Mouse (Mus musculus) liver, postnatal 0 days (tissue): ENCODE data around the gene Ube2l6. TPM values are rescaled to one million over a fixed set of nuclear protein-coding genes. Genes with fewer than 3 reads are reported as not detected.

Experiments used
- ATAC-seq: fragments of 200-750 bp; cut with Nextera tagmentation; 2 replicates; pipeline ENCODE4 v1.8.0; 2017; ENCODE audit warnings: mild to moderate bottlenecking, moderate library complexity
- DNase-seq: peaks from one replicate; pipeline ENCODE4 v3.0.0-alpha.2; 2016
- H3K27ac ChIP-seq: fragments of 300-500 bp; sonication (generic); 2 replicates; pipeline ENCODE4 v1.5.1; 2014; ENCODE audit warnings: antibody characterized with exemption, moderate library complexity, mild to moderate bottlenecking, low read depth
- H3K27me3 ChIP-seq: fragments of 300-500 bp; sonication (generic); 2 replicates; pipeline ENCODE4 v1.6.1; 2014; ENCODE audit warnings: low read length, control low read depth, mixed read lengths; ENCODE audit not compliant: insufficient read depth
- H3K36me3 ChIP-seq: fragments of 300-500 bp; sonication (generic); replicated peaks from 2 replicates; pipeline ENCODE4 v1.6.1; 2014; ENCODE audit warnings: mild to moderate bottlenecking, control low read depth, low read length, moderate library complexity, mixed read lengths; ENCODE audit not compliant: insufficient read depth
- H3K4me1 ChIP-seq: fragments of 300-500 bp; sonication (generic); 2 replicates; pipeline ENCODE4 v1.6.1; 2014; ENCODE audit warnings: antibody characterized with exemption, mild to moderate bottlenecking, control low read depth; ENCODE audit not compliant: insufficient read depth
- H3K4me2 ChIP-seq: fragments of 300-500 bp; sonication (generic); 2 replicates; pipeline ENCODE4 v1.6.1; 2014; ENCODE audit warnings: low read depth, mild to moderate bottlenecking, low read length, moderate library complexity, mixed read lengths
- H3K4me3 ChIP-seq: fragments of 300-500 bp; sonication (generic); 2 replicates; pipeline ENCODE4 v1.5.1; 2014; ENCODE audit warnings: low read depth, low read length
- H3K9ac ChIP-seq: fragments of 300-500 bp; sonication (generic); replicated peaks from 2 replicates; pipeline ENCODE4 v1.6.1; 2014; ENCODE audit warnings: mild to moderate bottlenecking, moderate library complexity
- H3K9me3 ChIP-seq: fragments of 300-500 bp; sonication (generic); 2 replicates; pipeline ENCODE4 v1.6.1; 2016; ENCODE audit warnings: mild to moderate bottlenecking, control low read depth, low read length, mixed read lengths
- CTCF ChIP-seq: sonication (generic); IDR thresholded peaks from 2 replicates; pipeline ENCODE4 v1.5.1; 2016; ENCODE audit warnings: antibody characterized with exemption, low read depth
- EP300 ChIP-seq: IDR thresholded peaks from 2 replicates; pipeline ENCODE4 v1.6.1; 2016; ENCODE audit warnings: antibody characterized with exemption, low read depth, mild to moderate bottlenecking
- WGBS: fragments of 180-500 bp; shearing (Covaris S2); extraction: QIAGEN DNeasy Blood & Tissue Kit; methylation state at CpG from one replicate; pipeline ENCODE4 v1.1.7; 2014; ENCODE audit not compliant: insufficient replicate concordance; 5-methylcytosine and 5-hydroxymethylcytosine counted together
- polyA plus RNA-seq: library from polyadenylated mRNA; unstranded; fragments of >200 nt; fragmentation: Nextera tagmentation; extraction: Ambion mirVana; gene quantifications from 2 replicates; pipeline ENCODE4 v1.2.1, GENCODE M21; 2015

Gene Ube2l6
- polyA plus RNA-seq: 276 and 305 TPM in 2 replicates

DNA sequence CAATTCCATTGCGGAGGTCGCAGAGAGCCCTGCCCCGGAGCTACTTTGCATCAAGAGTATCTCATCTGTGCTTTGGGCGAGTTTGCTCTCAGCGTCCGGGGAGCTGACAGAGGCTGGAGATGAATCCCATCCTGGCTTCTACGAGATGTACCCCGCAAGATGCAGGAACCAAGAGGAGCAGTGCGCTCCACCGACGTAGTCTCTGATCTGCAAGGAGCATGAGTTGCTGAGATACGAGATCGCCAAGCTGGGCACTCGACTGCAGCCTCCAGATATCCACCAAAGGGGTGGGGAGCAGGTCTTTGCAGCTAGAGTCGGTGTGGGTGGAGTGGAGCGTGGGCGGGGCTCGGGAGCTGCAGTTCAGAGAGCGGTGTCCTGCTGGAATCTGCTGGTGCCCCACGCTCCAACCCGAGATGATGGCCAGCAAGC lies at the start of gene Ube2l6:
Gene Ube2l6, plus strand, starts transcription at position 336 of the 429 bp plus-strand sequence.
- Histone ChIP-seq H3K9ac (peak within 1 kb of the TSS; percentile 84), H3K27me3 (no peaks in the 10 kb centered on the region), H3K9me3 (peaks cover 2% of the 10 kb centered on the region; the same call in 1 of the 2 replicates), H3K36me3 (peaks cover 11% of the 10 kb centered on the region), H3K4me3 (peak within 1 kb of the TSS; percentile 92), H3K4me2 (peak within 1 kb of the TSS; percentile 98), H3K27ac (peak within 1 kb of the TSS; percentile 98), H3K4me1 (peaks cover 26% of the 10 kb centered on the region)
- ATAC-seq (peak; percentile 79), DNase-seq (peak; percentile 91)
- WGBS: 1% methylated on average over 21 of the region's 21 CpGs
- TF ChIP-seq EP300 (peak; percentile 94), CTCF (no peak; the same call in 1 of the 2 replicates)

DNA sequence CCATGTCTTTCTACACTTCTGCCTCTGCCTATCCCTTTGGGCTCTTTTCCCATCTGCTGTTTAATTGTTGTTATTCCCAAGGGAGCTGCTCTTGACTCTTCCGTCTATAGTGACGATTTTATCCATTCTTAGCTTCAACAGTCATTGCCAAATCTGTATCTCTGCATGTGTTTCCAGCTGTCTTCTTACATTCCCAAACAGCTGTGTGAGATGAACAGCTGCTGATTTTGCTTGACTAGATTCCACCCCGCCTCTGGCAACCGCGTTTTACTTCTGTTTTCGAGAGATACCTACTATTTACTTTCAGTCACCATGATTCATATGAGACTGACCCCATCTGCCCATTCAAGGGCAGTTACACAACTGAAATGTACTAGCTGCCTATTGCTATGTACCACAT lies 48.5 kb upstream of the Ube2l6 start:
- ATAC-seq (no peak), DNase-seq (no peak)
- Histone ChIP-seq H3K27me3 (peaks cover 4% of the 10 kb centered on the region; the same call in 1 of the 2 replicates), H3K4me2 (no peak overlapping the region), H3K4me3 (no peak overlapping the region), H3K36me3 (no peaks in the 10 kb centered on the region), H3K4me1 (no peaks in the 10 kb centered on the region), H3K9me3 (no peaks in the 10 kb centered on the region), H3K27ac (no peak overlapping the region), H3K9ac (no peak overlapping the region)
- TF ChIP-seq CTCF (no peak), EP300 (no peak)
- 53% methylated on average over 6 of the region's 6 CpGs for WGBS

DNA sequence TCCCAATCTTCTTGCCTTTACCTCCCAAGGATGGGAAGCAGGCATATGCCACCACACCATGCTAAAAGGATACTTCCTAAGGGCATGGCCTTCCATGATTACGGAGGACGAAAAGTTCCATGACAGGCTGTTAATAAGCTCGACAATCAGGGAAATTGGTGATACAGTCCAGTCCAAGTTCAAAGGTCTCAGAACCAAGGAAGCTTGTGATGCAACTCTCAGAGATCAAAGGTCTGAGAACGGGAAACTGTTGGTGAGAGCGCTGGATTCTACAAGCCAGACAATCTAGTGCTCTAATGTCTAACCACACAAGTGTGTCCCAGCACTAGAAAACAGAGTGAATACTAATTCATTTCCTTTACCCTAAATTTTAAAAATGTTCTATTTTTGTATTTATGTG lies 42.4 kb upstream of the Ube2l6 start:
- Histone ChIP-seq H3K4me3 (no peak overlapping the region), H3K27me3 (no peaks in the 10 kb centered on the region), H3K36me3 (no peaks in the 10 kb centered on the region), H3K9ac (no peak overlapping the region; the same call in 1 of the 2 replicates), H3K27ac (peak overlapping the region; percentile 66), H3K9me3 (no peaks in the 10 kb centered on the region), H3K4me1 (0 out of 2 replicates have a peak, but pooled peaks cover 3% of the 10 kb centered on the region), H3K4me2 (no peak overlapping the region)
- WGBS: 56% methylated on average over 5 of the region's 5 CpGs
- ATAC-seq (peak; percentile 73), DNase-seq (peak; percentile 28)
- TF ChIP-seq EP300: peak; percentile 57; the same call in 1 of the 2 replicates
- no peak for TF ChIP-seq CTCF

DNA sequence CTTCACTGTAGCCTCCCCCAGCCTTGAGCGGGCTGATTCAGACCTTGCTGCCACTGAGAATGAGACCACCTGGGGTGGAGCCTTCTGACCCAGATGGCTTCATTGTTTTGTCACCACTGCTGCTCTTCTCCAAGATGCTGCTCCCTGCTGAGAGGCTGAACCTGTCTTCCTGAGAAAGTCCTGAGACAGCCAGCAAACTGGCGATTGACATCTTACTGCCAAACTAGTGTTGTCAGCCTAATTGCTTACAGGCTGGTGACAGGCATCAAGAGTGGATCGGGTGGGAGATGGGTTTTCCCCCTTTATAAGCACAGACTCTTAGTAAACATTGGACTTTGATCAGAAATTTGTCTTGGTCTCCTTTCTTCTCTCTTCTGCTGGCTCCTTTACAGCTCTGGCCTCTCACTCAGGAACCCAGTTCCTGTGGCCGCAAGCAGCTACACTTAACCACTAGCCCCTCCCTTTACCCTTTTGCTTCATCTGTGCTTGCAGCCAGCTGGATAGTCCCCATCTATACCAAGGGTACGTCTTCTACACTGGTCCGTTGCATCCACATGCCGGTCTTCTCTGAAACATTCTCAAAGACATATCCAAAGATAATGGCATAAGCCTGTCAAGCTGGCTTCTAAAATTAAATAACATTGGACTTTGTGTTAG lies 41.5 kb upstream of the Ube2l6 start:
- Histone ChIP-seq H3K9ac (no peak overlapping the region), H3K27me3 (no peaks in the 10 kb centered on the region), H3K4me2 (no peak overlapping the region), H3K36me3 (no peaks in the 10 kb centered on the region), H3K4me1 (0 out of 2 replicates have a peak, but pooled peaks cover 3% of the 10 kb centered on the region), H3K9me3 (no peaks in the 10 kb centered on the region), H3K4me3 (no peak overlapping the region), H3K27ac (no peak overlapping the region)
- no peak for ATAC-seq
- TF ChIP-seq EP300 (no peak), CTCF (no peak)
- no peak for DNase-seq
- 67% methylated on average over 7 of the region's 7 CpGs for WGBS

DNA sequence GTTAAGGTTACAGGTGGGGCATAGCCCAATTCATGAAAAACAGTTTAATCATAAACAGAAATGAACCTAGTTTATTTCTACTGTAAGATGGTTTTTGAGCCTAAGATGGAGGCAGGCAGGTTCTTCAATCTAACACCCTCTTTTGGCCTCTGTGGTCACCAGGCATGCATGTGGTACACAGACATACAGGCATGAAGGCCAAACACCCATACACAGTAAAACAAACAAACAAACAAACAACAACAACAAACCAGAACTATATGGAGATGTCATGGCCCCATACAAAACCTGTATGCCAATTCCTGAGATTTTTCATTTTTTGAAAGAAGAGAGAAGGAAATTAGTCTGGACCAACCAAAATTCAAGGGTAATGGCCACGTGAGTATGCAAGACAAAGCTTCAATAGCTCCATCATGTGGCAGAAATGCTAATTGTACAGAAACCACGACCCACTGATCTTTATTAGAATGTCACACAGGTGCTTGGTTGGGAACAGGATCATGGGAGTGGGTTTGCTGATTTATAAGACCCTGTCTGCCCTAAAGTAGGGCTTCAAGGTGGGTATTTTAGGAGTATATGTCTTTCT lies 40.0 kb upstream of the Ube2l6 start:
- Histone ChIP-seq H3K4me2 (no peak overlapping the region), H3K4me3 (no peak overlapping the region), H3K27ac (no peak overlapping the region), H3K27me3 (no peaks in the 10 kb centered on the region), H3K4me1 (peaks cover 6% of the 10 kb centered on the region; the same call in 1 of the 2 replicates), H3K36me3 (no peaks in the 10 kb centered on the region), H3K9ac (no peak overlapping the region), H3K9me3 (no peaks in the 10 kb centered on the region)
- TF ChIP-seq EP300 (no peak), CTCF (peak; percentile 92)
- peak; percentile 57 for ATAC-seq
- WGBS: 1% methylated on average over 2 of the region's 2 CpGs
- peak; percentile 35 for DNase-seq

DNA sequence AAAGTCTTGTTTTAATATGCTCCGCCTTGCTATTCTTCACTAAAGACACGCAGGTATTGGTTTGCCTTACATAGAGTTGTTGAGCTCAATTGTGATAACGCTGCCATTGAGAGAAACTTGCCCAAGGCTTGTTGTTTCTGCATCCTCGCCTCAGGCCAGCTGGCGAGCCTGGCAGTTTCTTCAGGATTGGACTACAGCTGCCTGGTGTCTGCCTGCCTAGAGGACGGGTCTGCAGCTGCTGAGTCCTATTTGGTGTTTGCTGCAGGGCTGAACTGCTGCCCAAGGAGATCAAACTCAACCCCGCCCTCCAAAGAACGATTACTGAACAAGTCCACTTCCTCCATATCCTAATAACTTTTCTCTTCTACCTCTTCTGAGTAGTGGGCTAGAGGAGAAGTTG lies 37.9 kb upstream of the Ube2l6 start:
- Histone ChIP-seq H3K36me3 (peaks cover 7% of the 10 kb centered on the region), H3K4me3 (no peak overlapping the region), H3K9me3 (no peaks in the 10 kb centered on the region), H3K4me1 (peaks cover 6% of the 10 kb centered on the region; the same call in 1 of the 2 replicates), H3K27ac (no peak overlapping the region), H3K4me2 (no peak overlapping the region), H3K27me3 (no peaks in the 10 kb centered on the region), H3K9ac (no peak overlapping the region)
- DNase-seq: no peak
- no peak for ATAC-seq
- TF ChIP-seq EP300 (no peak), CTCF (no peak)
- WGBS: 74% methylated on average over 8 of the region's 8 CpGs
